Mouse (Mus musculus): ENCODE data around the gene Akap8l.

- no peak for TF ChIP-seq CTCF (conservative IDR thresholded peaks at IDR 0.05; ENCODE audit: insufficient read depth, insufficient read length, low read depth, low read length)
- TF ChIP-seq POLR2A (IDR thresholded peaks at IDR 0.05; ENCODE audit: low read depth, low read length), result no peak
Measured at GRCm38 (mm10) chr17:32321836-32322235, 28.6 kb downstream of the Akap8l start.
